Mouse (Mus musculus): ENCODE measurements at regions not wholly inside any gene's neighbourhood (a gene's known extent, or its start where the extent isn't known, plus 50 kb on each side); places are given as distances from the start of the nearest gene placed in this dataset.

- no peak for DNase-seq
Observed at GRCm38 (mm10) chr2:106458003-106458402, 235.1 kb upstream of the Mpped2 start.

DNA sequence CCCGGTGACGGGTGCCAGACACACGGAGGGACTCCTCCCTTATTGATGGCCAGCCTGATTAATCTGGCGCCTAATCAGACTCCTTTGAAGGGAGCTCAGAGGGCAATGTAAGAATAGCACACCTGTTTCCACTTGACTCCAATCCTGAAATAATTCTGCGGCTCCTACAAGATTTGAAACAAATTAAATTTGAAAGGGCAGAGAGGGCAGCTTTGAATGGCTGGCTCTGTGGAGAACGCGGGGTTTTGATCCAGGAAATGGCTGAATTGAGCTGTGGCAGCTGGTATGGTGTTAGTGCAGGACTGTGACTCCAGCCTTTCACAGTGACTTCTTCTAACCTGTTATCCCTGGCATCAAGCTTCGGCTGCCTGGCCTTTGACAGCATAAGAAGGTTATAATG, 232.0 kb upstream of the Mpped2 start:
- no peak for DNase-seq

DNA sequence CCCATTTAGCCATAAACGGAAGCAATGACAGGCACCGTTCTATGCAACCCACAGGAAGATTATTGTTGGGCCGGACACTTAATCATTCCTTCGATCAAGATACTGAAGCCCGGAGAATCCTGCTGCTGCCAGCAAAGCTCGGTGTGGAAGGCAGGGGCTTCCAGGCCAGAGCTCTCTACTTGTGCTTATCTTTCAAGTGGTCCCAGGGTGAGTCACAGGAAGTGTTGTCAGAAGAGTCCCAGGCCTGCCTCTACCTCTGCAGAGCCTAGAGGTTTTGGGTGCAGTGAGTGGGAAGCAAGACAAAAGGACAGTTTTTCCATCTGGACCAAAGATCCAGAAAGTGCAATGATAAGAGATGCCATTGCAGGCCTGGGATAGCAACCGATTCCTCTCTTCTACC, 231.6 kb upstream of the Mpped2 start:
- no peak for DNase-seq

- DNase-seq, result no peak
Observed at GRCm38 (mm10) chr2:106461973-106462637, 231.0 kb upstream of the Mpped2 start.

DNA sequence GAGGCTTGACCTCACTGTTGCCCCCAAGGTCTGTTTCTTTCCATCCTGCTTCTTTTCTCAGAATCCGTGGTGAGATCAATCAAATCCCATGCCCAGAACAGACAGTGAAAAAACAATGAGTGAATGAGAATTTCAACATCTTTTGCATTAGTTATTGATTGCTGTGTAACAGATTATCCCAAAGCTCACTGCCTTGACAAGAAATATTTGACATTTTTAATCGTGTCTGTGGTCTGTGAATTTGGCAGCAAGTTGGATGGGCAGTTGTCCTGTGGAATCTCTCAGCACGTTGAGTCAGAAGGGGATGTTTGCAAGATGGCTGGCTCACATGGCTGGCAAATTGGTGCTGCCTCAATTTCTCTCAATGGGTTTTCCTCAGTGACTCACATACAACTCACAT, 228.0 kb upstream of the Mpped2 start:
- no peak for DNase-seq

- DNase-seq, result no peak
Observed at GRCm38 (mm10) chr2:106465831-106466230, 227.2 kb upstream of the Mpped2 start.

DNA sequence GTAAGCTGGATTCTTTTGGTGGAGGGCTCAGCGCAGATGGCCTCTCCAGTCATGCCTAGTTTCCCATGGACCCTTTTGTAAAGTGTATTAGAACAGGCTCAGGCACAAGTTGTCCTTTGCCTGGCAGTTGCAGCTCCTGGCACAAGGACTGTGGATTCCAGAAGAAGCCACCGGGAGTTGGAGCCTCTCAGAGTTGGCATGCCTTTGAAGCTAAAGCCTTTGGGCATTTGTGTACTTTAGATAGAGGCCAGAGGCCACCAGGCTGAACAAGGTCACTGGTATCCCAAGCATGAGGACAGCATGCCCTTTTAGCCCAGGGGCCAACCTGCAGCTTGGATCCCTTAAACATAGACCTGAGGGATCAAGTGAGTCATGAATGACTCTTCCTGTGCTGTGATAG, 223.9 kb upstream of the Mpped2 start:
- no peak for DNase-seq

GRCm38 (mm10) chr2:106473458-106473857, 219.6 kb upstream of the Mpped2 start:
- no peak for DNase-seq

GRCm38 (mm10) chr2:106477991-106478390, 215.1 kb upstream of the Mpped2 start:
- no peak for DNase-seq

DNA sequence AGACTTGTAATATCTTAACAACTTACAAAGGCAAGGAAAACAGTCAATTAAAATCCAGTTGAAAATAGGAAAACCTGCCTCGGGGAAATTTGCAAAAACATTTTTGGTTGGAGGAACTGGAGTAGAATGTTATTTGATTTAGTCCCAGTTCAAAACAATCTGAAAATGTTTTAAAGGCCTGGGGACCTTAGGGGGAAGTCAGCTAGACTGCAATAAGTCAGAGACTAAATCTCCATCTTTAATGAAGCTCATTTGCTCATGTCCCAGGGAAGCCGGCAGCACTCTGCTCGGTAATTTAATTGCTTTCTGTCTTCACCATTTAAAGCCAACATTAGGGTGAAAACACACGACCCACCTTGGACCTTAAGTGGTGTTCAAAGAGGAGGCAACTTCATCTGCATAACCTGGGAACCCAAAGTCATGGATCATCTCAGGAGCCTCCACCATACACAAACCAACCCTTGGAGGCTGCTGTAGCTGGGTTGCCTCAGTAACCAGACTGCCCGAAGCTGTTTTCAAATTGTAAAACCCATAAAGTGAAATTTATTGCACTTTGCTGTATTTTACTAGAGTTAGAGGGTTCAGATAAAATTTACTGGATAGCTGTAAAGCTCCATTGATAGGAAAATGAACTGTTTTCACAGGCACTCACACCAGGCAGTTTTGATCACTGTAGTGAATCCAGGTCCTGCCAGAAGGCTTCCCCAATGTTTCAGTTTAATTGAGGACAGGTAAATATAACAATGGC, 205.6 kb upstream of the Mpped2 start:
- no peak for DNase-seq

DNA sequence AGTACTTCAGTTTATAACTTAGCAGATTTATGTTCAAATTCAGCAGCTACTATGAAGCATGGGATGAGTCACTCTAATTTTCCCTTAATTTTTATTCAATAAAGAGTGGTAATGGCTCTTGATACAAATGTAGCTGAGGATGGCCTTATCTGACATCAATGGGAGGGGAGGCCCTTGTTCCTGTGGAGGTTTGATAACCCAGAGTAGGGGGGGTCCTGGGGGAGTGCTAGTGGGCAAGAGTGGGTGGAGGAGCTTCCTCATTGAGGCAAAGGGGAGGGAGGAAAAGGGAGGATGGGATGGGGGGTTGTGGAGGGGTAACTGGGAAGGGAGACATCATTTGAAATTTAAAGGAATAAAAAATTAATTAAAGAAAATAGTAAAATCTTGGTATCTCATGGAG, 194.3 kb upstream of the Mpped2 start:
- DNase-seq, result no peak

- no peak for DNase-seq
Observed at GRCm38 (mm10) chr2:106499227-106499928, 193.7 kb upstream of the Mpped2 start.

DNA sequence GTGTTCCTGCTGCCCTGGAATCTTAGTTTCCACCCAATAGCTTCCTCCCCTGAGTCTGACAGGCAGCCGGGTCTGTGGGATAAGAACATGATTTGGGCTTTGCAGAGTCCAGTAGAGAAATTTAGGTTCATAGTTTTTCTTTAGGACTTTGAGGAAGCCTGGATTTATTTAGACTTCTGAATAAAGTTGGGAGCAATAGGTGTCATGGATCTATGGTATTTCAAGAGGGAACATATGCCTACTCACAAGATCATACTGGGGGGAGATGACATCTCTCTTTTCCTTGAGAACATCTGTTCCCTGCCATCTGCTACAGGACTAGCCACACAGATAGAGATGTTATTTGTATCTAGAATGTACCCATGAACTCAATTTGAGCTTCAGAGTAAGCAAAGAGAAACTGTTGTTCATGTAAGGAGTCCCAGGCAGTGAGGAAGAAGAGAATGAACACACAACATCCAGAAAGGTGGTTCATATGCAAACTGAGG, 188.1 kb upstream of the Mpped2 start:
- DNase-seq, result no peak

DNA sequence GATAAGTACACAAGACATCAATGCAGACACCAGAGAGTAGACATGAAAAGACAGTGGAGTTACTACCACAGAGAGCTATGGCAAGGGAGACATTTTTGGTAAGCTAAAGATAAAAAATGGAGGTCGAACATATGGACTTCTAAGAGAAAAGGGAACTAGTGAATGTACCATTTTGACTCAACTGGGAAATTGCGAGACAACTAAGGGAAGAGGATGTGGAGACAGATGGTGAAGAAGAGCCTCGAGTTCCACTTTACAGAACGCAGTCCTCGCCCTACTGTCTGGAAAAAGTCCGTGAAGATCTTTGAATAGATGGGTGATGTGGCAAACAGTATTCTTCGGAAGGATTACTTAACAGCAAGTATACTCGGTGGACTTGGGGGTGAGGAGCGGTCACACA, 181.2 kb upstream of the Mpped2 start:
- DNase-seq, result no peak

DNA sequence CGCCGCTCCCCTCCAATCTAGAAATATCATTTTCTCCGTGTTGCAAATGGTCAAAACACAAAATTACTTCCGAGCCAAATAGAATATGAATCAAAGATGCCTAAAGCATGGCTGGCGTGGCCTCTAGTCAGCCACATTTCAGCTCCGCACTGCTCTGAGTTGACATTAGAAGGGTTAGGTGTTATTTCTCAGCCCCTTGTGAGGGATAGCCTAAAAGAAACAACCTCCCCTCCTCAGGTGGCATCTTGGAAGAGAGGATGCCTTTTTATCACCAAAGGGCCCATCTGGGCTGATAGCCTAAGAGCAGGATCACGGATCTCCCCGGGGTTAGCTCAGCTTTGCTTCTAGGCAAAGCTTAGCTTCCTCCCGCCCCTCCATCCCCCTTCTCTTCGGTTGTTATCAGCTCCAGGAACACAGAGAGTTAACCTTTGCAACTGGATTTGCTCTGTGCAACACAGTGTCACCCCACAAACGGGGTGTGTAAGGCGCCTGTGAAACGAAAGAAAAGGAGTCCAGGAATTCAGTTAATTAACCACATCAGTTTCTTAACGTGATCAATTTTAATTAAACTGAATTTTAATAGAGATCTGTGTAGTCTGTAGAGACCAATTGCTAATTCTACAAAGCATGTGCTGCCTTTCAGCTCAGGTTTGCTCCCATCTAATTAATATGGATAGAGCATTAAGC, 180.6 kb upstream of the Mpped2 start:
- no peak for DNase-seq

DNA sequence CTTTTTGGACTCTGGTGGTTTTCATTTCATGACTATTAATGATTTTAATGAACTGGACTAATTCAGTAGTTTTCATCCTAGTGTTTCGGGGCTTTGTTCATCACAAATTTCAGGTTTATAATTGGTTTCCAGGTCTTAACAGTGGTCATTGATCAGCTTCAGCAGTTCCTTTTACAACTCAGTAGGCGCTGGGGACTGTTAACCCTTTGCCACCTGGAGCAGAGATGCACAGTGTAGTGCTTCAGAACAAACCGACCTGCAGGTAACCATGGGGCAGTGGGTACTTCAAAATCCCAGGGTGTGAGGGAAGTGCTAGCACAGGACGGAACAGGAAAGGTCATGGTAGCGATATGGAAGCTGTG, 180.1 kb upstream of the Mpped2 start:
- no peak for DNase-seq

- DNase-seq, result peak; percentile 82
Observed at GRCm38 (mm10) chr2:106517224-106517623, 175.8 kb upstream of the Mpped2 start.

DNA sequence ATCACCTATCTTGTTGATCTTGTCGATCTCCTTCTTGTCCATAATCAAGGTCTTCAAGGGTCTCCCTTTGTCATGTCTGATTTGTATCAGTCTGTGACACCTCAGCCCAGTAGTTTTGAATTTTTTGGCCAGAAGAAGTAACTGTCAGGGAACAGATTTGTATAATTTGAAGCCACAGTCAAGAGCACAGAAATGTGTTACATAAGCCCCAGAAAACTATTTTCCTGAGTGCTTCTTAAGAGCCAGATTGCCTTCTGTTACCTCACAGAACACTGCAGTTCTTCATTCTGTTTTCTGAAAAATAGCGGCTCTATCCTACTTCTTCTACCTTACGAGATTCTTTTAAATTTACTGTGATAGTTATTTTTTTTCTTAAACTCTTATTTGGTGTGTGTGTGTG, 170.1 kb upstream of the Mpped2 start:
- DNase-seq, result no peak

GRCm38 (mm10) chr2:106527008-106527407, 166.1 kb upstream of the Mpped2 start:
- no peak for DNase-seq

GRCm38 (mm10) chr2:106529247-106529646, 163.8 kb upstream of the Mpped2 start:
- DNase-seq, result no peak

DNA sequence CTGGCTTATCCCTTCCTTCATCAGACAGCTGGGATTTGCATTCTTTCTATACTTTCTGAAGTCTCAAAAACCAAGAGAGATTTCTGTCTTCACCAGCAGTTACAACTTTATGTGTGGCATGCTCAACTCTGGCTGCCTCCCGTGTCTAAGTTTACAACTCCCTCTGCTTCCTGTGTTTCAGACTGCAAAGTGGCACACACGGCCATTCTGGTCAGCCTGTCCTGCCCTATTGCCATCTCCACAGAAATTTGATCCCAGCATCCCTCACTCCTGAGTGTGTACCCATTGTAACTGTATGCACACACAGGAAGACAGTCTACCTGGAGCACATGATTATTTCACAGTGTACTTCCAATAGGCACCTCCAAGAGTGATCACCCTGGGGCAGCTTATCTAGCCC, 163.3 kb upstream of the Mpped2 start:
- DNase-seq, result no peak

DNA sequence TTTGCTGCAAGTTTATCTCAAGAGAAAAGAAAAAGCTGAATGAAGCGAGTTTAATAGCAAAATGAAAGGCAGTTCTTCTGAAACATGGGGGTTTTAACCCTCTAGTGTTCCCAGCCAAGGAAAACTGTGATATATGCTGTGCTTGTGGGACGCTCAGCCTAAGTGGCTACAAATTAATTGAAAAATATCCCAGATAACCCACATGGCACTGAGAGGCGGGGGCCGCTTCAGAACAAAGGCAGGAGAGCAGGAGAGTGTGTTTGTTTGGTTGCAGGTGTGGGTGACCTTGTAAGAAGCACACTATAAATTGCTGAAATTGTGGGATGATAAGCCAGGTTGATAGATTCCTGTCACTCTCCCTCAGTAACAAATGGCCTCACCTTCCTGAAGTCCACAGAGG, 154.7 kb upstream of the Mpped2 start:
- no peak for DNase-seq

GRCm38 (mm10) chr2:106540176-106540575, 152.9 kb upstream of the Mpped2 start:
- no peak for DNase-seq
